Mouse (Mus musculus) layer of hippocampus, postnatal 25 days (tissue): ENCODE results near the gene Wwox. TPM values are rescaled to one million over a fixed set of nuclear protein-coding genes. Genes with fewer than 3 reads are reported as not detected.

Experiments
- DNase-seq, 2 experiments: peaks; one replicate each; pipeline ENCODE4 v3.0.0; 2022; ENCODE audit warnings: mixed read lengths in 2 of 2, low spot score in 1 of 2; ENCODE audit errors: extremely low spot score in 1 of 2
- total RNA-seq, 2 experiments: library from RNA; stranded (reverse); gene quantifications; 2 replicates each; pipeline ENCODE4 v1.2.3; 2021

The Wwox gene
- total RNA-seq, 2 experiments from 2014 or later, result 11.4 to 11.9 TPM

DNA sequence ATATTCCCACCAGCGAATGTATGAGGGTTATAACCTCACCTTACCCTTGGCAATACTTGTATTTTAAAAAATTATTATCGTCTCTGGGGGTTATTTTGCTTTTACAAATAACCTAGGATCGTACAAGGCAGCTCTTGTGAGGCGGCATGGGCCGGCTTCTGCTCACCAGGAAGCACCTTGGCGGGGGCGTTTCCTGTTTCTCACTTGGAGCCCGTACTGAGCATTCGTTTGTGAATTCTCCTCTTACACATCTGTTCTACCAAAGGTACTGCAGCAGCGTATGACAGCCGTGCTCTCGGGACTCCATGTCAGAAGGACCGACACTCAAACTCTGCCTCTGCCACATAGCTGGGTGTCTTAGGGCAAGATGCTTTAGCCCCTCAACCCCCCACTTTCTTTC lies 546.5 kb downstream of the Wwox start:
- no peak for DNase-seq

DNA sequence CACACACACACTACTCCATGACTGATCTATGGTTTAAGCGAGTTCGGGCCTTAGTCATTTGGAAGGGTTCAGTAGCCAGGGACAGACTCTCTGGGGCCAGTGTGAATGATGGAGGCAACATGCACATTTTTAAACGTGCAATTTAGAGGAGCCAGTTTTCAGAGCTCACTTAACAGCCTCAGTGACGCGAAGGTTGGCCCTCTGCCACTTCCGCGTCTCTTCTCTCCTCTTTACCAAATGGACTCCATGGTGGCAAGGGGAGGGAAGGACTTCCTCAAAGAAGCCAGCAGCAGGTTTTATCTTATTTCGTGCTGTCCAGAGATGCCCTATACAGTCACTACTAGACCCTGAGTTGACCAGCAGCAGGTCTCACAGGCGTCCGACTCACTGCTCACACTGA lies 547.5 kb downstream of the Wwox start:
- no peak for DNase-seq

DNA sequence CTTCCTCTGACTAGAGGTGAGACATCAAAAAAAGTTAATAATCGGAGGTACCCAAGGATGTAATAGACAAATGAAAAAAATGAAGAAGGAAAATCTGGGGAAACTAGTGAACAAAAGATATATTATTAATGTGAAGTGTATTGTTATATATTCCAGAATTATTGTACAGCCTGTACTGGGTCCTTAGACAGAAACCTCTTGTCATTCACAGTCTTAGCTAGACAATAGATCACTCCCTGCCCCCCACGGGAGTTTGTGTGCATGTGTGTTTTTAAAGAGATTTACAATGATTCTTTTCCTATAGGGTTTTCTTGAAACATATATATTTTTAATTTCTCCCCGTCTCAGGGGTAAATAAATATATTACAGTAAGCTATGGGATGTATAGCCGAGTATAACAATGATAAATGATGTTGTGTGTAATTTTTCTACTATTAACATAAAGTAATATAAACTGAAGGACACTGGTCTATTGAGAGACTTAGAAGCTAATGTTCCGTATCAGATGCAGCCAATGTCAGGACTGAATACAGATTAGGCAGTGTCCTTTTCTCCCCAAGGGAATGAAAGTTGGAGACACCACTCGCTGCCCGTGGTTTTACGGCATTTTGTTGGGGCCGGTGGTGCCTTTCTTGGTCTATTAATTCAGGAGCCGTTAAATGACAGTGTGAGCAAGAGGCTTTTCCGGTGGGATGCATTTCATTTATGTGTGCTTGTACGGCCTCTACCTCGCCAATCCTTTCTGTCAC lies 551.6 kb downstream of the Wwox start:
- DNase-seq, result no peak

- no peak for DNase-seq
Measured at GRCm38 (mm10) chr8:115000736-115001135, 561.3 kb downstream of the Wwox start.

GRCm38 (mm10) chr8:115005021-115005420 lies 565.6 kb downstream of the Wwox start:
- no peak for DNase-seq

DNA sequence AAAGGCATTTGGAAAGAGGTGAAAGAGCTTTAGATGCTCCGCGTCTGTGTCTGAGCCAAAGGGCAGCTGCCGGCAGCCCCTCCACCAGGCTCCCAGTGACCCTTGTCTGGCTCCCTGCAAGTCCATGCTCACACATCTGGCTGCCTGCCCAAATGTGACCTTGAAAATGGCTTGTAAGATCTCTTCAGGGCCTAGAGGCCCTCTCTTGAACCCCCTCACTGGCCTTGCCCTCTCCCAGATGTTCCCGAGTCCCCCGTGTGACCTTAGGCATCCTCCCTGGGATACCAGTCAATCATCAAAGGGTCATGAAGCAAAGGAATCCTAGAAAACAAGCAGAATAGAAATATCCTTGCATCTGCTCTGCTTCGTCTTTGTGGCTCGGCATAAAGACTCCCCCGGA lies 567.1 kb downstream of the Wwox start:
- no peak for DNase-seq

DNA sequence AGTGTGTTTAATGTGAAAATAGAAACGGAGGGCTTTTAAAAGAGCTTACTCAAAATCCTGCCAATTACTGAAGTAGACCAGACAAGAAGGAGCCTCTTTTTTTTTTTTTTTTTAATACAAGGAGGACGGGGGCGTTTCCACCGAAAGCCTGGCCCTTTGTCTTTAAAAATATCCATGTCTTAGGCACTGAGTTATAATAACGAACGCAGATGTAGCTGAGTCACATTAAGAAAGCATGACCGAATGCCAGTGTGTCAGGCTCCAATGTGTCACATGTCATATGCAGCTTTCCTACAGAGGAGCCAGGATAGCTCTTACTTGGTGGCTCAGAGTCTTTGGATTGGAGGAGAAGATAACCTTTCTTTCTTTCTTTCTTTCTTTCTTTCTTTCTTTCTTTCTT lies 567.8 kb downstream of the Wwox start:
- no peak for DNase-seq

GRCm38 (mm10) chr8:115008624-115009620 lies 569.5 kb downstream of the Wwox start:
- no peak for DNase-seq

- no peak for DNase-seq
Measured at GRCm38 (mm10) chr8:115009897-115010768, 570.7 kb downstream of the Wwox start.

- no peak for DNase-seq
Measured at GRCm38 (mm10) chr8:115010769-115011073, 571.3 kb downstream of the Wwox start.

- DNase-seq, result no peak
Measured at GRCm38 (mm10) chr8:115019661-115020060, 580.2 kb downstream of the Wwox start.

GRCm38 (mm10) chr8:115021731-115022130 lies 582.3 kb downstream of the Wwox start:
- no peak for DNase-seq

GRCm38 (mm10) chr8:115024062-115024461 lies 584.6 kb downstream of the Wwox start:
- DNase-seq, result no peak

DNA sequence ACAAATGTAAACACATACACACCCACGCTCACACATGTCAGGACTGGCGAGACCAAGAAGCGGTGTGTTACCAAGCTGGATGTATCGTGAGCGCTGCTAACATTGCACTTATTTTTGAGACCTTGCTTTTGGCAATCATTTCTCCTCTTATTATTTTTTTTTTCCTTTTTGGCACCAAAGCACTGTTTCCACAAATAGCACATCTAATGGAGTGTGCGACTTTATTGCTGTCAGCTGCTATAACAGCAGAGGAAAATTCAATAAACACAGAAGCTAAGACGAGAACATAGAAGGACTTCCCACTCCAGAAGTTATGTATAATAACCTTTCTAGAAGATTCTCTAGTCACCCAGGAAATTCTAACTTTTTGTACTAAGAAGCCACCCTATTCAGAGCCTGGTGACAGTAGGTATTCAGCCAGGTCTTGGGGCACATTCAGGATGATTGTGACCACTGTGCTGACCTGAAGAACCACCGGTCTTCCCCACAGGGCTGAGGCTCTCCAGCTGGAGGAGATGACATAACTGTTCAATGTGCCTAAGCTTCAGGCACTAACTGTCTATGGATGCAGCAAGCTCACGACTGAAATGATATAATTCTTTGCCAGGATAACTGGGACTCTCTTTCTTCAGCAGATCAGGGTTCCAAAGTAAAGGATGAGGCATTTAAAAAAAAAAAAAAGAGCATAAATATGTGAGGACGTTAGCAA lies 586.1 kb downstream of the Wwox start:
- no peak for DNase-seq

GRCm38 (mm10) chr8:115026201-115026600 lies 586.7 kb downstream of the Wwox start:
- DNase-seq, result no peak

DNA sequence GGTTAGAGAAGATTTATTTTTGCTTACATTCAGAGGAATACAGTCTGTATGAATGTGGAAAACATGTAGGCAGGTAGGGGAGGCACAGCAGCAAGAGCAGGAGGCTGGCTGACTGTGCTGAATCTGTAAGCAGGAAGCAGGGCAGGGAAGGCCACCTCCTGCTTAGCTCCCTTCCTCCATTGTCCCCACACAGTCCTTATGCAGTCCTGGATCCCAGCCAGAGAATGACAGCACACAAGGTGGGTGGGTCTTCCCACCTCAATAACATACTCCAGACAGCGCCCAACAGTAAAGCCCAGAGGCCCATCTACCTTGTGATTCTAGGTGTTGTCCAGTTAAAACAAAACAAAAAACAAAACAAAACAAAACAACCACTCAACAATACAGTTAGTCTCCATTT lies 593.7 kb downstream of the Wwox start:
- DNase-seq, result no peak

DNA sequence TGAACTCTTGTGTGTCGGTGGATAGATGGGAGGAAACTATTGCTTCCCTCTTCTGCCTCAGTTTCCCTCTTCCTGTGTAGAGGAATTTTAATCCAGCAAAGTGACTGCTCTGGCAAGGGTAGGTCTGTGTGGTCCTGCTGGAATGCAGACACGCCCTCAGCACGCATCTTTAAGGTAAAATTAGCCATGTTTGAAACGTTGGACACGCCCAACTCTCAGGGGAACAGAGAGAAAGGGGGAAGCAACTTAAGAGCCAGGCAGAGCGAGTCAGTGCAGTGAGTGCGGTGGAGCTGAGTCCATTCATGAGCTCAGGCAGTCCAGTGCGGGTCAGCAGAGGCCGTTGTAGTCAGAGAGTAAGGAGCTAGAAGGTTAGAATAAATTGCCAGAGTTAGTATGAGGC lies 596.6 kb downstream of the Wwox start:
- DNase-seq, result no peak

- DNase-seq, result no peak
Measured at GRCm38 (mm10) chr8:115038426-115038825, 599.0 kb downstream of the Wwox start.

GRCm38 (mm10) chr8:115045746-115046145 lies 606.3 kb downstream of the Wwox start:
- DNase-seq, result no peak

DNA sequence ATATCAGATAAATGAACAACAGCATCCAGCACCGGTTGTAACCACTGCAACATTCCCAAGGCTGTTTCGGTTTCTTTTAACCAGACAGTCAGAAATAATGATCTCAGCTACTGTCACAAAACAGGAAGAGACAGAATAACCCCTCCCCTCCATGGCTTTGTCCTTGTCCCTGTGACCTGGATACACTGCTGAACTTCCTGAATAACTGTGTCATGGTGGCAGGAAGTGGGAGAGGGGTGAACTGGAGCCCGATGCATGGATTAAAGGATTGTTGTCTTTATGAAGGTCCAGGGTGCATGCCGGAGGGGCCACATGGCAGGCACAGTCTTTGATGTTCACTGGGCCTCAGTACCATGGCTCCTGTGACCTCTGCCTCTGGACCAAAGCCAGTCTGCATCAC lies 607.0 kb downstream of the Wwox start:
- no peak for DNase-seq
